Mouse (Mus musculus): ENCODE measurements around the gene Nudt1.

- TF ChIP-seq CTCF (IDR thresholded peaks at IDR 0.05; ENCODE audit: extremely low read depth, insufficient read depth, insufficient read length, insufficient replicate concordance) (no peak), POLR2A (IDR thresholded peaks at IDR 0.05; ENCODE audit: low read depth, low read length) (no peak)
Measured at GRCm38 (mm10) chr5:140280205-140280604, 41.3 kb upstream of the Nudt1 start.
